Mouse (Mus musculus) right cerebral cortex, adult 2 months (tissue): ENCODE results near the gene Usp45.

Source experiments
- DNase-seq, 2 experiments: peaks; one replicate each; pipeline ENCODE4 v3.0.0; 2021 to 2022; ENCODE audit warnings: low spot score in 2 of 2

Usp45 gene

GRCm38 (mm10) chr4:21789836-21790235, 22.9 kb downstream of the Usp45 start:
- DNase-seq: no peak

GRCm38 (mm10) chr4:21793631-21794030, 26.7 kb downstream of the Usp45 start:
- no peak for DNase-seq

- DNase-seq: no peak
Observed at GRCm38 (mm10) chr4:21801013-21801412, 34.1 kb downstream of the Usp45 start.

- no peak for DNase-seq
Observed at GRCm38 (mm10) chr4:21801620-21802019, 34.7 kb downstream of the Usp45 start.

- DNase-seq: no peak
Observed at GRCm38 (mm10) chr4:21807204-21807603, 40.2 kb downstream of the Usp45 start.

- no peak for DNase-seq
Observed at GRCm38 (mm10) chr4:21810608-21811007, 43.7 kb downstream of the Usp45 start.

- no peak for DNase-seq
Observed at GRCm38 (mm10) chr4:21812635-21813034, 45.7 kb downstream of the Usp45 start.

- DNase-seq: peak; percentile 47 to 52
Observed at GRCm38 (mm10) chr4:21814029-21814428, 47.1 kb downstream of the Usp45 start.

GRCm38 (mm10) chr4:21826616-21827015, 59.7 kb downstream of the Usp45 start:
- DNase-seq: no peak

GRCm38 (mm10) chr4:21832844-21833243, 65.9 kb downstream of the Usp45 start:
- no peak for DNase-seq

GRCm38 (mm10) chr4:21847481-21848286, 80.7 kb downstream of the Usp45 start, which contains the start of gene Pnisr:
Pnisr (plus strand) TSS chr4:21847583.
- DNase-seq: peak; percentile 96 to 98

- peak; percentile 90 to 91 for DNase-seq
Observed at GRCm38 (mm10) chr4:21848287-21848630, 81.3 kb downstream of the Usp45 start.

- DNase-seq: no peak
Observed at GRCm38 (mm10) chr4:21857481-21857880, 90.5 kb downstream of the Usp45 start.

- no peak for DNase-seq
Observed at GRCm38 (mm10) chr4:21865226-21865625, 98.3 kb downstream of the Usp45 start.

- no peak for DNase-seq
Observed at GRCm38 (mm10) chr4:21878776-21879175, 111.8 kb downstream of the Usp45 start.

- DNase-seq: peak; percentile 86 to 88
Observed at GRCm38 (mm10) chr4:21879565-21880220, 112.7 kb downstream of the Usp45 start, which contains the start of gene Coq3. Coq3 (plus strand) TSS chr4:21879673.

- no peak for DNase-seq
Observed at GRCm38 (mm10) chr4:21882806-21883205, 115.8 kb downstream of the Usp45 start.

- DNase-seq: peak in 1 of 2 experiments; percentile 16
Observed at GRCm38 (mm10) chr4:21885831-21886230, 118.9 kb downstream of the Usp45 start.
